Mouse (Mus musculus): ENCODE data around the gene Pfkfb1.

The Pfkfb1 gene

GRCm38 (mm10) chrX:150588023-150588764, at the start of gene Pfkfb1:
Gene Pfkfb1 (plus strand): TSS chrX:150588229.
- CTCF ChIA-PET = interaction anchor here in 1 of 4 experiments (0.6 kb wide), 1 partner anchor 13 kb away, joined by 3 read pairs; no protein-coding TSS in a partner anchor
- POLR2A ChIA-PET = interaction anchor here in 3 of 4 experiments (0.6 to 2.8 kb wide), 47 partner anchors 8 to 1748 kb away, joined by 3 to 17 read pairs (median 4); partner anchors contain the start of genes Gnl3l (in 3 of the 3), Tro (in 2 of the 3), Huwe1 (in 1 of the 3) and Kantr (in 1 of the 3)

DNA sequence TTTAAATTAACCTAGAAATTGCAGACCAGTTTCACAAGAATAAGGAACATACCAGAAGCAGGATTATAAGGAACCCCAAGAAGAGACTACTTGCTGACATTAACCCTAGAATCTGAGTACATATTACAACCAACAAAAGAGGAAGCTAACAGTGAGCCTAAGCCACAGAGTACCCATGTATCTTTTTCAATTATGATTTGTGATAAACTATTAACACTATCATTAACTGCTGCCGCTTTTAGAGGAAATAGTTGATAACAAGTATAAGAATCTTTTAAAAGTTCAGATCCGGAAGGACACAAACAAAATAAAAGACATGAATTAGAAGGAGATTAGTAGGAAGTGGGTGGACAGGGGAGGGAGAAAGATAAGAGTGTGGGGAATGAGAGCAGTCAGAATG, 47.9 kb upstream of the Pfkfb1 start:
- CTCF ChIA-PET = no interaction called here
- POLR2A ChIA-PET = no interaction called here

GRCm38 (mm10) chrX:150541684-150542083, 46.3 kb upstream of the Pfkfb1 start:
- ChIA-PET CTCF (no interaction called here), POLR2A (interaction anchor here in 1 of 4 experiments (0.7 kb wide), 1 partner anchor 20 kb away, joined by 3 read pairs; no protein-coding TSS in a partner anchor)

GRCm38 (mm10) chrX:150547239-150547638, 40.8 kb upstream of the Pfkfb1 start, which contains the start of gene Alas2:
Gene Alas2 (plus strand): TSS chrX:150547375.
- POLR2A ChIA-PET = no interaction called here
- CTCF ChIA-PET = no interaction called here

DNA sequence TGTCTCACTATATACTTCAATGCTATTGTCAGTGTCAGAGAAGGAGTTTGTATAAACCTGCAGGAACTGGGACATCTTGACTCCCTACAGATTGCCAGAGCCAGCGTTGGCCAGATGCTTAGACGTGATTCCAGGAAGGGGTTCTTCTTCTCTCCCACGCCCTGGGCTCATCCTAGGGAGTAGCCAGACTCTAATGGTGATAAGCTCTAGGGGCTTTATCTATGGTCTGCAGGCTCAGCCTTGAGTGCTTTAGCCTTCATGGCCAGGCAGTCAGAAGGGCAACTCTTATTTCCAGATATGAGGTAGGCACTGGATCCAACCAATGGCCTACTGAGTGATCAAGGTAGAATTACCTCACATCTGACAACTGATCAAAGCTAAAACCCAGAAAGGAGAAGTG, 38.4 kb upstream of the Pfkfb1 start:
- POLR2A ChIA-PET = no interaction called here

DNA sequence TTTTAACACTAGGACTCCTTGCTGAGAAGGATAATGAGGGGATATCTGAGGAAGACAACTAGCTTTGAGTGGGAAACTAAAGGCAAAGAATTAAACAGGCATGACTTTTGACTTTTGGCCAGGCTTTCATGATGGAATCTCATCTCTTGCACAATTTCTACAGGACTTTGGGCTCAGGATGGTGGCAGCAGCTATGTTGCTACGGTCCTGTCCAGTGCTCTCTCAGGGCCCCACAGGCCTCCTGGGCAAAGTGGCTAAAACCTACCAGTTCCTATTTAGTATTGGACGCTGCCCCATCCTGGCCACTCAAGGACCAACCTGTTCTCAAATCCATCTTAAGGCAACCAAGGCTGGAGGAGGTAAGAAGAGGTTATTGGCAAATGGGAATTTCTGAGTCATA, 36.0 kb upstream of the Pfkfb1 start:
- POLR2A ChIA-PET = no interaction called here
- CTCF ChIA-PET = no interaction called here

More for the DNA sequence above, 38.4 kb upstream of the Pfkfb1 start:
- CTCF ChIA-PET = no interaction called here

DNA sequence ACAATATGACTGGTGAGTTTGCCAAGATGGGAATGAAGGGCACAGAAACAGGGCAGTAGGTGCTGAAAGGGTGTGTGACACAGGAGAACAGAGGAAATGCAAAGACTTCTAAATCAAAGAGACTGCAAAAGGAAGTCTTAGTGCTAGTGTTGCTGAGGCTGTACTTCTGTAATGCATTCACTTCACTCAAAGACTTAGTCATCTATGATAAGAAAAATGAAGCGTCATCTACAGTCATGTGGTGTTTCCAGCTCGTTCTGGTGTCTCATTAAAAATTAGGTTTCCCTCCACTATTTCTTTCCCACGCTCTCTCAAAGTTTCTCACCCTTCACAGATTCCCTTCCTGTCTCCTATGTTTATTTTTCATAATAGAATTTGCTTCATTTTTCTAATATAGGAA, 34.0 kb upstream of the Pfkfb1 start:
- ChIA-PET CTCF (no interaction called here), POLR2A (no interaction called here)

DNA sequence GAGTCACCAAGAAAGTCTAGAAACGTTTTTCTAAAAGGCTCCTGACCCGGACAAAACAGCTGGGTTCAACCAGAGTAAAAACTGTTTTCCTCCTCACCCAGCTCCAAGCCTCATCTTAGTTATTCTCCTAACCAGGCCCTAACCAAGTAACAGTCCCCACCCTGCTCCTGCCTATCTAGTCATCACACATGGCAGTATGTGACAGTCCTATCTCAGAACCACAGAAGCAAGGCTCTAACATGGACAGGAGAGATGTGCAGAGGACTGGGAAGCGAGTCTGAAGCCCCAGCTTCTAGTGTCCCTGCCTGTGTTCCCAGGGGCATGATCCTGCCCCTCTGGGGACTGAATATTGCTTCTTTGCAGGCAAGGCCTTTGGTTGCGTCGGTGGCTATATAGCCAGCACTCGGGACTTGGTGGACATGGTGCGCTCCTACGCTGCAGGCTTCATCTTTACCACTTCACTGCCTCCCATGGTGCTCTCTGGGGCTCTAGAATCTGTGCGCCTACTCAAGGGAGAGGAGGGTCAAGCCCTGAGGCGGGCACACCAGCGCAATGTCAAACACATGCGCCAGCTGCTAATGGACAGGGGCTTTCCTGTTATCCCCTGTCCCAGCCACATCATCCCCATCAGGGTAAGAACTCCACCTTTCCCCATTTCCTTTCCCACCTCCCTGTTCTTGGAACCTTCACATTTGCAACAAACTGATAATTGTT, 23.2 kb upstream of the Pfkfb1 start:
- POLR2A ChIA-PET = interaction anchor here in 3 of 4 experiments (0.7 to 1.3 kb wide), 4 partner anchors 23 to 1238 kb away, joined by 3 to 4 read pairs (median 4); partner anchors contain the start of gene Pfkfb1 (in 2 of the 3)
- CTCF ChIA-PET = no interaction called here

DNA sequence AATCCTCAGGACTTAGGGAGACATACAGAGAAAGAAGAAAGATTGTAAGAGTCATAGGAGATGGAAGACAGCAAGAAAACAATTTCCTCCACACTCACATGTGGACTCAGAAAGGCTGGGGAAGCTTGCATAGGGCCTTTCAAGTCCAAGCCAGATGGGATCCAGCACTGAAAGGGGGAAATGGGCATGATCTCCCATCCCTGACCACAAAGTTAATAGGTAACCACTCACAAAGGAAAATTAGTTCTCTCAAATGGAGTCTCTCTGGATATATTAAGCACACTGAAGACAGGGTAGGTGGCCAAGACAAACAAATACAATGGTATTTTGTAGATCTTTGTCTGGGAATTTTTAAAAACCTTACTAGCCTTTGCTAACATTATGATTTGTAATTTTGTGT, 6.1 kb upstream of the Pfkfb1 start:
- POLR2A ChIA-PET = interaction anchor here in 1 of 4 experiments (1.1 kb wide), 1 partner anchor 12 kb away, joined by 3 read pairs; no protein-coding TSS in a partner anchor
- CTCF ChIA-PET = no interaction called here

DNA sequence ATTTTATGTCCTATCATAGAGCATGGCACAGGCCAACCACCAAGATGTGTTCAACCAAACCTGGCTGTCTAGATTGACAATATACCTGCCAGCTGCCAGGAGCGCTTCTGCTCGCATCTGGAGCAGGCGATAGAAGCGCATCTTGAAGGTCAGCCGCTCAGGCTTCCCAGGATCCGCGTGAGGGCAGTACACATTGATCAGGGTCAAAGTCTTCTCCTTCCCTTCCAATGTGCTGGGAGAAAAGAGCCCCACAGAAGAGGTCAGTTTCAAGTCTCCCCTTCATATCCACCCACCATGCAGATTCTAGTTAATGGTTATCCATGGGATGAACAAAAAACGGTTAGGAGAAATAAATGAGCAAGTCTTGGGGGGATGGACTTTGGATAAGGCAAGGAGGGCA, 2.9 kb upstream of the Pfkfb1 start:
- CTCF ChIA-PET = no interaction called here

DNA sequence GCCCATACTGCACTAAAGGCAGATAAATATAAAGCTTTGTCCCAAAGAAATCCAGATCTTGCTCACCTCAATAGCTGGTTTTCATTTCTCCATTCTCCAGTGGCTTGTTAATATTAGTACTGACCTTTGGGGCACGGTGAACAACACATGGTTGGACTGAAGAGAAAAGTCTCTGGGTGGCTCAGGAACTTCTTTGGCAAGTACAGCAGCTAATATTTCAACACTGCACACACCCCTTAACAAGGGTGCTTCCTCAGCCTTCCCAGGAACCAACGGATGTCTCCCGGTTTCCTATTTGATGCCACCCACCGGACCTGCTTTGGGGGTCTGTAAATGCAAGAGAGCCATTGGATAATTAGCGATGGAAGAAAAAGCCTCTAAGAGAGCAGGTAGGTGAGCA, 1.7 kb downstream of the Pfkfb1 start, which contains the start of gene Apex2:
Gene Apex2, minus strand, starts transcription at position 173 of the 400 bp plus-strand sequence.
- ChIA-PET CTCF (no interaction called here), POLR2A (interaction anchor here in 3 of 4 experiments (0.6 to 2.2 kb wide), 5 partner anchors 367 to 1211 kb away, joined by 3 to 7 read pairs (median 4); partner anchors contain the start of gene Huwe1 (in 1 of the 3))

More for the DNA sequence above, 2.9 kb upstream of the Pfkfb1 start:
- POLR2A ChIA-PET = interaction anchor here in 1 of 4 experiments (1.4 kb wide), 1 partner anchor 400 kb away, joined by 3 read pairs; no protein-coding TSS in a partner anchor

DNA sequence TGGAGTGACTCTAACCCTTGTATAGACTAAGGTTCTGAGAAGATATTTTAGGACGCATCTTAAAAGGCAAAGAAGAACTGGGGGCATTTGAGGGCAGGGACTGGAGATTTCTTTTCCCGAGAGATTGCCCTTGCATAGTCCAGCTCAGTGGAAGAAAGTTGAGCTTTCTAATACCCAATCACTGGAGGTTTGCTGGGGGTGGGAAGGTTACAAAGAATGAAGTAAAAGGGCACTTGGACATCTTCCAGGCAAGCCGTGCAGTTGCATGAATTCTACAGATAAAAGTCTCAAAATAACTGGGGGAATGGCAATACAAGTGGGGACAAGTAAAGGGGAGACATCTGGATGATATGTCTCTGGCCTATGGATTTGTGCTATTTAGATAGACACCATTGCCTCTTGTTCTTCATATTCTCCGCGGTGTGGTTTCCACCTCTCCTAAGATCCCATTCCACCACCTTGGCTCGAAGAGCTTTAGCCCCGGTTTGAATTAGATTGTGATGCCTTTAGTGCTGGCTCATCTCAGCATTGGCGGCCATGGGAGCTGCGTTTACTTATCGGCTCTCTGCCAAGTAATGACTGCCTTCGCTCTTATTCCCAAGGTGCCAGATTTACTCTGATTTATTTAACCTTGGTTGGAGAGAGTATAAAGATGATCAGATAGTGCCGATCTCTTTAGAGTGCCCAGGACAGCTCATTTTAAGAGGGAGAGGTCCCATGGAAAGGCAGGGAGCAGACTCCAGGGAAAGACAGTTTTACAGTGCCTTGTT, 5.4 kb downstream of the Pfkfb1 start:
- ChIA-PET CTCF (no interaction called here), POLR2A (interaction anchor here in 2 of 4 experiments (0.6 to 1.7 kb wide), 4 partner anchors 10 to 88 kb away, joined by 3 to 5 read pairs (median 4); no protein-coding TSS in a partner anchor)

- ChIA-PET CTCF (no interaction called here), POLR2A (interaction anchor here in 2 of 4 experiments (0.7 to 1.8 kb wide), 5 partner anchors 11 to 59 kb away, joined by 4 to 5 read pairs (median 5); no protein-coding TSS in a partner anchor)
These were observed 6.1 kb downstream of the Pfkfb1 start for GRCm38 (mm10) chrX:150594176-150594575.

DNA sequence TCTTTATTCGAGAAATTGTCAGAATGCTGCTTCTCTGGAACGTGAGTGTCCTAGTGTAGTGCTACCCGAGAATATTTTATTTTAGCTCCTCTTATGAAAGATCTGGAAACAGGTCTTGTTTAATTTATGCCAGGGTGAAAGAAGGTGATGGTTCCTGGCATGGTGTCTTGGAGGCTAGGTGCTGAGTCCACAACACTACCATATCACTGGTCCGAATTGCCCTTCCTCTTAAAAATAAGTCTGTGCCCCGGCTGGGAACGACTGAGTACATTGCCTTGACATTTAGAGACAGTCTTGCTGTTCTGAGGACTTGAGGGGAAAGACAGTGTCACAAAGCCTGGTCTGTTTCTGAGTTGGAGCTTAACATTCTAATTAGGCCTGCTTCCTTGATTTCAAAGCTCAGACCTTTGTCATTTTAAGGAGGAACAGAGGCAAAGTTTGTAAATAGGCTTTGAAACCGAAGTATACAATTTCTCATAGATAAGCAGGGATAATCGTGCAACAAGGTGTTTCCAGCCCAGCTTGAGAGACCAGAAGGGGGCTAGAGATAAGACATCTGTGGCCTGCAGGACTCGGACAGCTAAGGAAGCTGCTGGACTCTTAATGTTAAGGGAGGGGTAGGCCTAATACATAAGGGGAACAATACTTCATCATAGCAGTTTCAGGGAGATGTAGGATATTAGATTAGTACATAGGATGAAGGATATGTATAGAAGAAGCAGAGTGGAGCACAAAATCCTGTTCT, 7.2 kb downstream of the Pfkfb1 start:
- ChIA-PET CTCF (no interaction called here), POLR2A (interaction anchor here in 1 of 4 experiments (1.7 to 1.8 kb wide), 2 partner anchors 18 to 27 kb away, joined by 4 to 5 read pairs; no protein-coding TSS in a partner anchor)

DNA sequence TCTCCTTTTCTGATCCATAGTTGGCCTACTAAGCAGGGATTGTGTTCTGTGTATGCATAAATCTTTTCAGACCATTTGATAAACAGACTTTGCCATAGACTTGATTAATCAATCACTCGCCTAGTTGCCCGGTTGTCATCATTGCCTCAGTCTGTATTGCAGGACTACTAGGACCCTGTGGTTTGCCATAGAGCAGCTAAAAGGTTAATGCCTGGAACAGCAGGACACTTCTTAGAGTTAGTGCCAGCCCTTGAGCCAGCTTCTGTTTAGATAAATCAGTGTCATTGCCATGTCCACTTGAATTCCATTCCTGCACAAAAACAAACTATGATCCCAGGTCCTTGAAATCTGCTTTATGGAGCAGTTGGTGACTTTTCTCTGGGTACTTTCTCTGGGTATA, 10.9 kb downstream of the Pfkfb1 start:
- POLR2A ChIA-PET = interaction anchor here in 1 of 4 experiments (0.8 kb wide), 1 partner anchor 10 kb away, joined by 3 read pairs; no protein-coding TSS in a partner anchor
- CTCF ChIA-PET = no interaction called here

- ChIA-PET POLR2A (no interaction called here), CTCF (no interaction called here)
These were observed 48.4 kb downstream of the Pfkfb1 start for GRCm38 (mm10) chrX:150636421-150636820.

- POLR2A ChIA-PET = interaction anchor here in 3 of 4 experiments (0.9 to 2.0 kb wide), 6 partner anchors 68 to 300 kb away, joined by 3 to 10 read pairs (median 6); partner anchors contain the start of gene Pfkfb1 (in 3 of the 3)
- CTCF ChIA-PET = no interaction called here
These were observed 68.3 kb downstream of the Pfkfb1 start for GRCm38 (mm10) chrX:150656122-150656907.

Data from embryonic stem cell, embryonic (primary cell).